Mouse (Mus musculus) MEL (cell line): ENCODE data around the gene Psmb4. TPM values are rescaled to one million over a fixed set of nuclear protein-coding genes. Genes with fewer than 3 reads are reported as not detected.
"Not testable (repeated sequence)": the region's sequence is repeated elsewhere in the genome, so short reads cannot be mapped to it uniquely, and the experiment has no call there.

Source experiments
- DNase-seq: peaks from one replicate; pipeline ENCODE4 v3.0.0; 2011; ENCODE audit warnings: low read depth, low spot score
- H3K27ac ChIP-seq: 2 replicates; pipeline ENCODE4 v1.5.1; 2012; ENCODE audit warnings: low read depth, mild to moderate bottlenecking, control low read depth, low read length, moderate library complexity; ENCODE audit not compliant: control insufficient read depth
- H3K27me3 ChIP-seq, 2 experiments: fragments of 150-350 bp in 1 of 2; sonication (generic) in 1 of 2; 2 replicates each; pipeline ENCODE4 v1.6.1; 2012; ENCODE audit warnings: low read length in 2 of 2, mild to moderate bottlenecking in 2 of 2, improper control_type of control experiment in 1 of 2, moderate library complexity in 1 of 2; ENCODE audit not compliant: insufficient read depth in 2 of 2, control insufficient read depth in 1 of 2
- H3K36me3 ChIP-seq, 2 experiments: 2 replicates each; pipeline ENCODE4 v1.6.1; 2012 to 2014; ENCODE audit warnings: low read length in 2 of 2, improper control_type of control experiment in 1 of 2, inconsistent platforms in 1 of 2, mild to moderate bottlenecking in 1 of 2; ENCODE audit not compliant: insufficient read depth in 2 of 2, control insufficient read depth in 1 of 2
- H3K4me1 ChIP-seq, 2 experiments: fragments of 150-350 bp in 1 of 2; sonication (generic) in 1 of 2; 2 replicates each; pipeline ENCODE4 v1.6.1; 2012; ENCODE audit warnings: low read length in 2 of 2, improper control_type of control experiment in 1 of 2, mild to moderate bottlenecking in 1 of 2; ENCODE audit not compliant: insufficient read depth in 2 of 2, control insufficient read depth in 1 of 2
- H3K4me3 ChIP-seq, 2 experiments: fragments of 150-350 bp in 1 of 2; sonication (generic) in 1 of 2; 2 replicates each; pipeline ENCODE4 v1.5.1; 2012; ENCODE audit warnings: low read depth in 2 of 2, low read length in 2 of 2, mild to moderate bottlenecking in 2 of 2, moderate library complexity in 2 of 2, control low read depth in 1 of 2, improper control_type of control experiment in 1 of 2; ENCODE audit not compliant: control insufficient read depth in 1 of 2, insufficient read depth in 1 of 2
- H3K79me2 ChIP-seq: 2 replicates; pipeline ENCODE4 v1.6.1; 2012; ENCODE audit warnings: mild to moderate bottlenecking, low read length, moderate library complexity; ENCODE audit not compliant: control insufficient read depth, poor library complexity, insufficient read depth
- H3K9ac ChIP-seq: 2 replicates; pipeline ENCODE4 v1.6.1; 2012; ENCODE audit warnings: low read depth, mild to moderate bottlenecking, control low read depth, low read length, moderate library complexity; ENCODE audit not compliant: control insufficient read depth, poor library complexity, severe bottlenecking
- H3K9me3 ChIP-seq: fragments of 150-350 bp; sonication (generic); replicated peaks from 2 replicates; pipeline ENCODE4 v1.6.1; 2012; ENCODE audit warnings: mild to moderate bottlenecking, low read length, improper control_type of control experiment, moderate library complexity; ENCODE audit not compliant: insufficient read depth
- BHLHE40 ChIP-seq: IDR thresholded peaks from 2 replicates; pipeline ENCODE4 v1.6.1; 2012; ENCODE audit warnings: low read depth, mild to moderate bottlenecking, inconsistent platforms, low read length, improper control_type of control experiment, borderline replicate concordance
- EP300 ChIP-seq, 2 experiments: IDR thresholded peaks; 2 replicates each; pipeline ENCODE4 v1.6.1; 2011; ENCODE audit warnings: improper control_type of control experiment in 2 of 2, low read length in 2 of 2, low read depth in 1 of 2, mild to moderate bottlenecking in 1 of 2
- ETS1 ChIP-seq: IDR thresholded peaks from 2 replicates; pipeline ENCODE4 v1.6.1; 2012; ENCODE audit warnings: low read depth, mild to moderate bottlenecking, inconsistent platforms, low read length, improper control_type of control experiment, moderate library complexity
- GATA1 ChIP-seq: IDR thresholded peaks from 2 replicates; pipeline ENCODE4 v1.6.1; 2011; ENCODE audit warnings: low read depth, low read length, improper control_type of control experiment
- MAFK ChIP-seq: IDR thresholded peaks from 2 replicates; pipeline ENCODE4 v1.6.1; 2011; ENCODE audit warnings: low read depth, mild to moderate bottlenecking, low read length, improper control_type of control experiment, borderline replicate concordance
- MAZ ChIP-seq: IDR thresholded peaks from 2 replicates; pipeline ENCODE4 v1.6.1; 2012; ENCODE audit warnings: low read depth, mild to moderate bottlenecking, inconsistent platforms, low read length, improper control_type of control experiment
- MYC ChIP-seq: IDR thresholded peaks from 2 replicates; pipeline ENCODE4 v1.6.1; 2011; ENCODE audit warnings: low read depth, mild to moderate bottlenecking, low read length, improper control_type of control experiment, moderate library complexity
- RCOR1 ChIP-seq: IDR thresholded peaks from 2 replicates; pipeline ENCODE4 v1.6.1; 2012; ENCODE audit warnings: low read depth, mild to moderate bottlenecking, inconsistent platforms, low read length, improper control_type of control experiment
- SIN3A ChIP-seq: IDR thresholded peaks from 2 replicates; pipeline ENCODE4 v1.6.1; 2012; ENCODE audit warnings: low read length, improper control_type of control experiment, inconsistent platforms
- TAL1 ChIP-seq: IDR thresholded peaks from 2 replicates; pipeline ENCODE4 v1.6.1; 2012; ENCODE audit warnings: mild to moderate bottlenecking, inconsistent platforms, low read length, moderate library complexity, mixed read lengths
- TCF12 ChIP-seq: IDR thresholded peaks from 2 replicates; pipeline ENCODE4 v1.6.1; 2014; ENCODE audit warnings: low read depth, mild to moderate bottlenecking, inconsistent platforms, low read length, improper control_type of control experiment, moderate library complexity
- ZKSCAN1 ChIP-seq: IDR thresholded peaks from 2 replicates; pipeline ENCODE4 v1.6.1; 2012; ENCODE audit warnings: low read depth, mild to moderate bottlenecking, inconsistent platforms, low read length, improper control_type of control experiment, moderate library complexity
- ZNF384 ChIP-seq: IDR thresholded peaks from 2 replicates; pipeline ENCODE4 v1.6.1; 2012; ENCODE audit warnings: low read depth, mild to moderate bottlenecking, inconsistent platforms, low read length, improper control_type of control experiment
- polyA plus RNA-seq, 2 experiments: library from polyadenylated mRNA; stranded (reverse) in 1 of 2; unstranded in 1 of 2; fragments of >175 nt in 1 of 2; fragments of >200 nt in 1 of 2; gene quantifications; 2 replicates each; pipeline versions ENCODE4 v1.2.1 to v1.2.4; 2012; ENCODE audit warnings: low replicate concordance in 2 of 2, low read depth in 1 of 2; ENCODE audit not compliant: insufficient read length in 2 of 2, insufficient read depth in 1 of 2, missing spikeins in 1 of 2
- total RNA-seq: library from RNA; depleted of rRNA; stranded (reverse); fragments of 300-350 nt; gene quantifications from 2 replicates; pipeline ENCODE4 v1.2.3, GENCODE M21; 2012

Gene Psmb4
- total and polyA plus RNA-seq, 3 experiments = 826 to 964 (median 890) TPM

DNA sequence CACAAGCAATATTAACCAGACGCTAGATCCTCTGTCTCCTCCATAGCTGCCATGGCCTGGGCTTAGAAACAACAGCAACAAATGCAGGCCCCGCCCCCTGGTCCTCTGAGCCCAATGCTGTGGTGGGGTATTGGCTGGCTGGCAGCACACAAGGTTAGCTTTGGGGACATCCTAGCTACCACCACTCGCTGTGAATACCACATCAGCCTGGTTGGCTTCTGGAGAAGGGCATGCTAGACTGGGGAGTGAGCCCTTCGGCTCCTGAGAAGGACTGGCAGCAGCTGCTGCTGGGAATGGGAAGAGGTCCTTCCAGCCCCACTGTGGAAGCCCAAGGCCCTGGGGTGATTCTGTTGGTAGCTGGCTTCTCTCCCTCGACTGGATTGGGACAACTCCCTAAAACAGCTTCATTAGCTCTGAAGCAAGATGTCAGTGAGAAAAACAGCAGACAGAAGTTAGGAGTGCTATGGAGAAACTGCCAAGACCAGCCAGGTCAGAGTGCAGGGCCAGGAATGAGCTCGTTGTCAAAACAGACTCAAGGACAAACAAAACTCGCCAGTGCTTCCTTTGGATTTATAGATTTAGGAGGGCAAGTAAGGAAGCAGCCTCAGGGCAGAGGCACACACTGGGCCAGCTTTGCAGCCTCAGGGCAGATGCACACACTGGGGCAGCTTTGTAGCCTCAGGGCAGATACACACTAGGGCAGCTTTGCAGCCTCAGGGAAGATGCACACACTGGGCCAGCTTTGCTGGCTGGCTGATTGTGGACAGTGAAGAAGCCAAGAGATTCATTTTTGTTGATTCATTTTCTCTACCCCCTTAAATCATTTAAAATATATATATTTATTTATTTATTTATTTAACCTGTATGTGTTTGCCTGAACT, 43.9 kb upstream of the Psmb4 start:
- Histone ChIP-seq H3K36me3 (peaks cover 0 to 19% of the 10 kb centered on the region in 2 experiments; a peak in 2 of 4 replicates), H3K4me1 (peaks cover 9 to 45% of the 10 kb centered on the region in 2 experiments)
- not testable (repeated sequence) for H3K9me3 ChIP-seq, DNase-seq, H3K9ac ChIP-seq, H3K27ac ChIP-seq, H3K79me2 ChIP-seq, H3K4me3 ChIP-seq, H3K27me3 ChIP-seq
- TF ChIP-seq ZKSCAN1 = peak; percentile 95
- TF ChIP-seq MAFK = 0 out of 2 replicates have a peak, but pooled peaks have one; percentile 1

DNA sequence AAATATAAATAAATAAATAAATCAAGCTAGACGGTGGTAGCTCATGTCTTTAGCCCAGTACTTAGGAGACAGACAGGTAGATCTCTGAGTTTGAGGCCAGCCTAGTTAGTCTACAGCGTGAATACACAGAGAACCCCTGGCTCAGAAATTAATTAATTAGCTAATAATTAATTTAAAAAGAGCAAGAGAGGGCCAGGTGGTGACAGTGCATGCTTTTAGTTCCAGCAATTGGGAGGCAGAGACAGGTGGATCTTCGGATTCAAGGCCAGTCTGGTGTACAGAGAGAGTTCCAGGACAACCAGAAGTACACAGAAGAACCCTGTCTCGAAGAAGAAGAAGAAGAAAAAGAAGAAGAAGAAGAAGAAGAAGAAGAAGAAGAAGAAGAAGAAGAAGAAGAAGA, 42.2 kb upstream of the Psmb4 start:
- H3K36me3 ChIP-seq = peaks cover 0 to 27% of the 10 kb centered on the region in 2 experiments; a peak in 2 of 4 replicates
- not testable (repeated sequence) for H3K4me3 ChIP-seq, H3K79me2 ChIP-seq, H3K27ac ChIP-seq, DNase-seq, H3K9ac ChIP-seq, H3K27me3 ChIP-seq, H3K9me3 ChIP-seq
- H3K4me1 ChIP-seq = peaks cover 18 to 44% of the 10 kb centered on the region in 2 experiments
- TF ChIP-seq MAZ = 0 out of 2 replicates have a peak, but pooled peaks have one; percentile 19

- Histone ChIP-seq H3K27ac (peak overlapping the region; percentile 65), H3K4me1 (peaks cover 15 to 39% of the 10 kb centered on the region in 2 experiments), H3K36me3 (peaks cover 0 to 27% of the 10 kb centered on the region in 2 experiments; a peak in 2 of 4 replicates)
- not testable (repeated sequence) for H3K9me3 ChIP-seq, H3K27me3 ChIP-seq, H3K4me3 ChIP-seq, H3K79me2 ChIP-seq
- peak; percentile 83 for DNase-seq
- peak; percentile 31; the same call in 1 of the 2 replicates for TF ChIP-seq BHLHE40
- peak; percentile 82 for TF ChIP-seq ETS1
- TF ChIP-seq SIN3A = peak; percentile 49
- 0 out of 2 replicates have a peak, but pooled peaks have one; percentile 33 for TF ChIP-seq MYC
- peak; percentile 92 for TF ChIP-seq RCOR1
- peak; percentile 77 to 87 for TF ChIP-seq EP300 (IDR thresholded peaks at IDR 0.05; ENCODE audit: low read depth in 1 of 2, low read length in 2 of 2)
- peak; percentile 92 for TF ChIP-seq GATA1
- peak; percentile 92 for TF ChIP-seq ZNF384
- TF ChIP-seq TAL1 = peak; percentile 81
- TF ChIP-seq TCF12 = peak; percentile 87
- TF ChIP-seq, all 39 proteins: peak for 10; not testable (repeated sequence) for 29
- H3K9ac ChIP-seq = not testable (repeated sequence)
Measured at GRCm38 (mm10) chr3:94926301-94926736, 39.6 kb upstream of the Psmb4 start.
